Mouse (Mus musculus) frontal cortex, adult (tissue): Measurements from ENCODE around the gene Prkn.

Experiments used
- ATAC-seq: cut with Nextera tagmentation; 2 replicates; pipeline ENCODE4 v1.9.2; 2017; ENCODE audit warnings: mild to moderate bottlenecking, moderate library complexity, mixed read lengths; ENCODE audit not compliant: low TSS enrichment

Gene Prkn

GRCm38 (mm10) chr17:12037065-12037464, 1196.9 kb downstream of the Prkn start:
- 0 out of 2 replicates have a peak, but pooled peaks have one; percentile 45 for ATAC-seq

GRCm38 (mm10) chr17:12037574-12037973, 1197.4 kb downstream of the Prkn start:
- ATAC-seq, result no peak

GRCm38 (mm10) chr17:12038499-12038898, 1198.3 kb downstream of the Prkn start:
- ATAC-seq, result no peak

GRCm38 (mm10) chr17:12039188-12039587, 1199.0 kb downstream of the Prkn start:
- ATAC-seq, result peak; percentile 46; the same call in 1 of the 2 replicates

GRCm38 (mm10) chr17:12039922-12040321, 1199.7 kb downstream of the Prkn start:
- no peak for ATAC-seq

GRCm38 (mm10) chr17:12040546-12040945, 1200.4 kb downstream of the Prkn start:
- no peak for ATAC-seq

GRCm38 (mm10) chr17:12041091-12041655, 1201.0 kb downstream of the Prkn start:
- ATAC-seq, result no peak

- peak; percentile 83 for ATAC-seq
Measured at GRCm38 (mm10) chr17:12042561-12043256, 1202.5 kb downstream of the Prkn start.

- no peak for ATAC-seq
Measured at GRCm38 (mm10) chr17:12044222-12044621, 1204.0 kb downstream of the Prkn start.

GRCm38 (mm10) chr17:12045861-12046273, 1205.7 kb downstream of the Prkn start:
- ATAC-seq, result peak; percentile 44; the same call in 1 of the 2 replicates

- no peak for ATAC-seq
Measured at GRCm38 (mm10) chr17:12047032-12047431, 1206.8 kb downstream of the Prkn start.

GRCm38 (mm10) chr17:12047523-12047922, 1207.3 kb downstream of the Prkn start:
- ATAC-seq, result no peak

GRCm38 (mm10) chr17:12048695-12049490, 1208.7 kb downstream of the Prkn start:
- no peak for ATAC-seq

- no peak for ATAC-seq
Measured at GRCm38 (mm10) chr17:12050261-12050660, 1210.1 kb downstream of the Prkn start.

- ATAC-seq, result no peak
Measured at GRCm38 (mm10) chr17:12051031-12051430, 1210.8 kb downstream of the Prkn start.

- ATAC-seq, result no peak
Measured at GRCm38 (mm10) chr17:12052651-12053050, 1212.5 kb downstream of the Prkn start.

GRCm38 (mm10) chr17:12059041-12059440, 1218.9 kb downstream of the Prkn start:
- no peak for ATAC-seq

- ATAC-seq, result no peak
Measured at GRCm38 (mm10) chr17:12061381-12061780, 1221.2 kb downstream of the Prkn start.

- peak; percentile 44 for ATAC-seq
Measured at GRCm38 (mm10) chr17:12062861-12063260, 1222.7 kb downstream of the Prkn start.

- ATAC-seq, result no peak
Measured at GRCm38 (mm10) chr17:12063533-12063932, 1223.3 kb downstream of the Prkn start.

GRCm38 (mm10) chr17:12066054-12066453, 1225.9 kb downstream of the Prkn start:
- no peak for ATAC-seq

- no peak for ATAC-seq
Measured at GRCm38 (mm10) chr17:12076816-12077215, 1236.6 kb downstream of the Prkn start.
